Mouse (Mus musculus): Measurements from ENCODE around the gene Olfr1154.

Olfr1154 gene

GRCm38 (mm10) chr2:87905066-87905465 is at the start of gene Olfr1154:
Olfr1154 (minus strand) TSS chr2:87905166.
- no peak for DNase-seq

DNA sequence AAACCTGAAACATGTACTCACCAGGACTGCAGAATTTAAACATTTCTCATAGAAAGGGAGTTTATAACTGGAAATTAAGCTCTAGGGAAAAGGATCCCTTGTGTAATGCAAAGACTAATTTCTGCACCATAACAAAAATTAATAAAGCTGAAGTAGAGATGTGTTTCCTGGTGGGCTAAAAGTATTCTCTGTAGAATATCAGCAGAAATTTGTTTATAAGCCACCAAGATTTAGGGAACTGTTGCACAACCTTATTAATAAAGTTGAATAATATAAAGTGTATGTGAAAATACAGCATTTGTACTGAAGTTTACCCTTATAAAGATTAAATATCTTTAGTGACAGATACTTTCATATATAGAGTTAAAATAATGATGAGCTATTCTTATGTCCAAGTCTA is 48.0 kb upstream of the Olfr1154 start, which contains the start of gene Olfr1156:
Olfr1156 (minus strand) TSS at position 101 of the 400 bp plus-strand sequence.
- DNase-seq, result no peak

DNA sequence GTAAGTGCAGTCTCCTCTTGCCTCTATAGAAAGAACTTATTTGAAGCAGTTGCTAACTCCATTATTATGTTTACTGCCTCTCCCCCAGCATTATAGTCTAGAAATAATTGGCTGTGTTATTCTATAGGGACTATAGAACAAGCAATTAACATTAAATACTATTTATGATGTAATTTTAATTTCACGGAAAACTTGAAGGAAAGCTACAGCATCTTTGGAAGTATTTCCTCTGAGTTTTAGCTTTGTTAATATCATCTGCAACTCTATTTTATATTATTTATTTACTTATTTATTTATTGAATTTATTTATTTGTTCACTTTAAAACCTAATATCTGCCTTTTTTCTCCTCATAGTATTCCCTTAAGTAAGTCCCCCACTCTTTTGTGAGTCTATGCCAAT is 40.1 kb upstream of the Olfr1154 start, which contains the start of gene Olfr1155:
Olfr1155 (minus strand) TSS at position 101 of the 400 bp plus-strand sequence.
- DNase-seq, result no peak

GRCm38 (mm10) chr2:87894662-87895061 is 10.3 kb downstream of the Olfr1154 start, which contains the start of gene Olfr1153:
Olfr1153 (plus strand) TSS chr2:87894962.
- no peak for DNase-seq

DNA sequence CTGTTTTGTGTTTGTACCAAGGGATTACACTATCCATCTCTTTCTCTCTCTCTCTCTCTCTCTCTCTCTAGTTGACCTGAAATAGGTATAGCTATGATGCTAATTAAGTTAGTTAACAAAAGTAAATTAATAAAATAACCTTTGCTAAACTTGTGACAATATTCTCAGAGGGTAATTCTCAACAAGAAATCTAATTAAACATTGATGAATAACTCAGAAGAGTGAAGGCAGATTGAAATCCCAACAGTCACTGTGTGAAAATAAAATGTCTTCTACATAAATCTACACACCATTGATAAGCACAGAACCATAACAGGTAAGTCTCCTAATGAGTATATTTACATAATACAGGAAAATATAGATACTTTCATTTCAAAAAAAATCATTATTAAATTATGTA is 38.8 kb downstream of the Olfr1154 start, which contains the start of gene Olfr1152:
Olfr1152 (plus strand) TSS at position 301 of the 400 bp plus-strand sequence.
- DNase-seq, result no peak

DNA sequence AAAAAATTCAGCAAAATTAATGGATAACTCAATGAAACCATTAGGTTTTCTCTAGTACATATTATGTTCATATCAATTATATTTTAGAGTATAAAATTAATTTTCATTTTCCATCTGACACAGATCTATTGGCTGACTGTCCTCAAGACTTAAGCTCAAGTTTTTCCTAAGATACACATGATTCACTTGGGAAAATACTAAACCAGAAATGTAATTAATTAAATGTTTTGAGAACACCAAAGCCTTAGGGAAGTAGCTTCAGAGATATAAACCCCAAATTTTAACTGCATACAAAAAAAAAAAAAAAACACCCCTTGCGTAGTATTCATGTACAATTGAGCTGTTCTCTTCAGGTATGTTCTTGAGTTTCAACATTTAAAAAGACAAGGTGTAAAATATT is 49.4 kb downstream of the Olfr1154 start, which contains the start of gene Olfr1151:
Olfr1151 (plus strand) TSS at position 301 of the 400 bp plus-strand sequence.
- no peak for DNase-seq

Measured in cerebellum, adult 9-10 months (tissue).